Mouse (Mus musculus) heart, postnatal 0 days (tissue): ENCODE data around the gene Hmox2.

Experiments used
- CTCF ChIP-seq: IDR thresholded peaks from 2 replicates; pipeline ENCODE4 v1.5.1; 2016; ENCODE audit warnings: antibody characterized with exemption, control low read depth, low read depth
- EP300 ChIP-seq: IDR thresholded peaks from 2 replicates; pipeline ENCODE4 v1.6.1; 2016; ENCODE audit warnings: antibody characterized with exemption, low read depth

DNA sequence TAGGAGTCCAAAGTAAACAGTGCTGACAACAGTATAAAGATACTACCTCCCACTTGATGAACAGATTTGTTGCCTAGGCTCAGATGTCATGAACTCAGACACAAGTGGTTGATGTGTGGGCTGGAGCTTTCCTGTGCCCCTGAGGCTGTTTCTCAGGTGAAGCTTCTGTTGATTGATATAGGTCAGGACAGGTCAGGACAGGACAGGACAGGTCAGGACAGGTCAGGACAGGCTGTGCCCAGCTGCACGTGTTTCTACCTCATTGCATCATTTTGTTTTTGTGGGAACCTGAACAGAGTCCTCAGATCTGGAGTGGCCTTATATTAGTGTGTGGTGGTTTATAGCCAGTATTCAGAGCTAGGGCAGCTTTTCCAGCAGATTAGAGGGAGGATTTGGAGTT is 23.5 kb upstream of the Hmox2 start:
- no peak for TF ChIP-seq EP300
- no peak for TF ChIP-seq CTCF
